Mouse (Mus musculus) spleen, postnatal 10 days (tissue): Measurements from ENCODE around the gene Mgat3.
A peak's percentile ranks its signal among the peaks of the same experiment; 100 is the strongest.

Experiments
- DNase-seq, 2 experiments: peaks; one replicate each; pipeline ENCODE4 v3.0.0; 2021 to 2022; ENCODE audit warnings: low spot score in 2 of 2

Gene Mgat3

DNA sequence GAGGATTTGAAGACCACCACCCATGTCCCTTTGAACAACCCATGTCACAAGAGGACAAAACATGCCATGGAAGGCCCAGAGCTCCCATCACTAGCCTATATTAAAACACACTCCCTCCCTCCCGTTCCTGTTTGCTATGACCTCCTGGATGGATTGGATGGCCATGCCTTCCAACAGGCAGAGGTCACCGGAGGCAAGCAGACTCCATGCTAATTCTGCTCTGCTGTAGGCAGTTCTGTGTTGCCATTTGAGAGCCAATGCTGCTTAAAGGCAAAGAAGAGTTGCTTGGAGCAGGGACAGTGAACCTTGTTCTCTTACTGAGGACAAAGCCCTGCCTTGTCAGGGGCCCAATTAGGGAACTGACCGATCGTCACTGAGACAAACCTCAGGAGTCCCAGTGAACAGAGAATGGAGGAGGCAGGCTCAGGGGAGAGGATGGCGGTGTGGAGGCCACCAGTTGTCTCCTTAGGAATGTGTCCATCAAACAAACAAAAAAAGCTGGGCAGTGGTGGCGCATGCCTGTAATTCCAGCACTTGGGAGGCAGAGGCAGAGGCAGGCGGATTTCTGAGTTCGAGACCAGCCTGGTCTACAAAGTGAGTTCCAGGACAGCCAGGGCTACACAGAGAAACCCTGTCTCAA, 86.0 kb downstream of the Mgat3 start:
- no peak for DNase-seq

DNA sequence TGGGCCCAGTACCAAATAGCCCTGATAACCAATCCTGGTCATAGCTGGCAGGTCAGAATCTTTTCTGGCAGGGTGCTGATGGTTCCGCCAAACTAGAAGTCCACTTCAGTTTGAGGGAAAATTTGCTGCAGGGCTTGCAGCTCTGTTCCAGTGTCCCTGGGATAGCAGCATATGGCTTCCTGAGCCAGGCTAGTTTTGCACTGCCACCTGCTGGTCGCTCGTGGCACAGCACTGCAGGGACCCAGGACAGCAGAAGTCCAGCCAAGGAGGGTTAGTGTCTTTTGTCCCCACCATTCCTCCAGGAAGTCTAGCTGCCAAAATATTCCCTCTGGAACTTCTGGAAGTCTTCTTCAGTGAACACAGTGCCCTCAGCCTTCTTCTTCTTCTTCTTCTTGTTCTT, 87.2 kb downstream of the Mgat3 start:
- DNase-seq = peak; percentile 91 to 93

- DNase-seq = no peak
Measured at GRCm38 (mm10) chr15:80261100-80261499, 87.6 kb downstream of the Mgat3 start.

DNA sequence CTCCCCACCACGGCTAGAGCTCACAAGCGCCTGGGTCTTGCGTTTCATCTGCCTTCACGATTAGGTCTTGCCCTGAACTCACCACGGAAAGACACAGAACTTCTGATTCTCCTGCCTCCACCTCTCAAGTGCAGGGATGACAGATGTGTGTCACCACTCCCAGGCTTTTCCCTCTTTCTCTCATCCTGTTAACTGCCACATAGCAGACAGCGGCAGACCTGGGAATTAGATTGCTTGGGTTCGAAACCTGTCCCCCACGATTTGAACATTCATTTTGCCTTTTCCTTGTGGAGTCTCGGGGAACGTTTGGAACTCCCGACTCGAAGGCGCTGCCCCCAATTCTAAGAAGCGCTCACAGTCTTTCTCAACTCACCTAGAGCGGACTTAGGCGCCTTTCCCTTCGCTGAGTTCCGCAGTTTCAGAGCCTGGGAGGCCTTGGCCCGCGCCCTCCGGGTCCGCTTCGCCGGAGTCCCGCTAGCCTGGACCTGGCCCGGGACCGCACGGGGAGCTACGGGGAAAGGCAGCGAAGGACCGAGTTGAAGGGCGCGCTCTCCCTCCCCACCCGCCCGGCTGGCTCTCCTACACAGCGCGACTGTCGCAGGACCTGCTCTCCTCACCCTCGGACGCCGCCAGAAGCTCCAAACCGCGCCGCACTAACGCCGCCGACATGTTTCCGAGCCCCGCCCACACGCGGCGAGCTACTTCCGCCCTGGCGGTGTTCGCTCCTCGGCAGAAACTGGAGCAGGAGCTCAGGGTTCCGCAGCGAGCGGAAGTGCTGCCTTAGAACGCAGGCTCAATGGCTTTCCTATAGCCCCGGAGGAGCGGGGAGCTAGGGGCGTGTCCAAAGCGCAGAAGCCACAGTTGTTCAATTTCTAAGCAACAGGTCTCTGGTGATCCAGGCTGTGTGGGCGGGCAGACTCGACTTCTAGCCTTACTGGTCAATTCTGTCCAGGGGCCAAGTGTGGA, 90.4 kb downstream of the Mgat3 start, which contains the start of gene Rps19bp1:
Gene Rps19bp1, minus strand, starts transcription at position 706 of the 966 bp plus-strand sequence.
- DNase-seq = peak; percentile 84 to 93
